Mouse (Mus musculus) liver, adult (tissue): ENCODE results near the gene Uroc1.

Source experiments
- GATA4 ChIP-seq: IDR thresholded peaks from 2 replicates; pipeline ENCODE4 v1.6.1; 2014; ENCODE audit warnings: mild to moderate bottlenecking, low read length; ENCODE audit not compliant: insufficient replicate concordance

The Uroc1 gene

GRCm38 (mm10) chr6:90332561-90333425 is at the start of gene Uroc1:
TSS of gene Uroc1 (plus strand) at chr6:90333284.
- TF ChIP-seq GATA4 = 0 out of 2 replicates have a peak, but pooled peaks have one; percentile 8

DNA sequence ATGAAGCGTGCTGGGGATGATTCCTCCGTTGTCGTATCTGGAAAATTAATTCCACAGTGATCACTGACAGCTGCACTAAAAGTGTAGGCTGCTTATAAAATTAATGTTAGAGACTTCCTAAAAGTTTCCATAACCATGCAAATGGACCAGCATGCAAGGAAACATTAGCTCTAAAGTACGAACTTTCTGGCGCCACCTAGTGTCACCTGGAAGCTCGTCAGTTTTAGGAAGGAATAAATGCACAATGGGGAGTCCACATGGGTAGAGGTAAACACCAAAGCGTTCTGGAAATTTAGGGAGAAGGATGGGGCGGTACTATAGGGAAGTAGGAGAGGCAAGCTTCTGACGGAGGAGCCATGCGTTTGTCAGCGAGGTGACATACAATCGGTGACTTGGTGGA is 44.8 kb upstream of the Uroc1 start:
- no peak for TF ChIP-seq GATA4

GRCm38 (mm10) chr6:90300919-90301318 is 32.2 kb upstream of the Uroc1 start, which contains the start of gene BC048671:
TSS of gene BC048671 (plus strand) at chr6:90301219.
- no peak for TF ChIP-seq GATA4

GRCm38 (mm10) chr6:90306315-90306975 is 26.6 kb upstream of the Uroc1 start:
- peak; percentile 7; the same call in 1 of the 2 replicates for TF ChIP-seq GATA4

GRCm38 (mm10) chr6:90308839-90309778 is 24.0 kb upstream of the Uroc1 start:
- TF ChIP-seq GATA4 = no peak

DNA sequence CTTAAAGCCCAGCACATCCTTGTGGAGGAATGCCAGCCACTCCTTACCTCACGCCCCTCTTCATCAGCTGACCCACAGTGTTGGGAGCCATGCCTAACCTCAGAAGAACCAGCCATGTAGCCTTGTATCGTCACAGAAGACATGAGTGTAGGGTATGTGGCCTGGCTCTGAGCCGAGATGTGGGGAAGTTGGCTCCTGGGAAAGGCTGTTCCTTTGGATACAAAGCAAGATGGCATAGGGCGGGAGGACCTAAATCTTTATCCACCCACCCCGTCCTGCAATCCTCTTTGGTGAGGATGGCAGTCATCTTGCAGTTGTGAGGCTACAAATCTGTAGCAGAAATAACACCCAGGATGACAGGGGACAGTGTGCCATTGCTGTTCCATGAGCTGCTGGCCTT is 17.1 kb upstream of the Uroc1 start:
- TF ChIP-seq GATA4 = no peak

GRCm38 (mm10) chr6:90317510-90318258 is 15.4 kb upstream of the Uroc1 start:
- no peak for TF ChIP-seq GATA4

DNA sequence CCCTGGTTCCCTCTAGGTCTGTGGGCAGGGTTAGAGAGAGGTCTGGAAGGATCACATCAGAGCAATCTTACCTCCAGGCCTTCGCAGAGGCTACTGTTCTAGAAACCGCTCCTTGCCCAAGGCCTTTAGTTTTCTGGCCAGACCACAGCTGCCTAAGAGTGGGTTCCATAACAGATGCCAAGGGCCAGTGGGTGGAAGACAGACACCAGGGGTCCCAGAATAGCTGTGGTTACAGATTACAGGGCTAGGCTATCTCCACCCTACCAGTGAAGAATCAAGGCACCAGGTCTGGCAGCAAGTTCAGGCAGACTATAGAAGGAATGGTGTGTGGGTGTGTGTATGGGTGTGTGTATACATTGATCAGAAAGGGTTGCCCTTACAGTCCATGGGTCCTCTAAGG is 14.1 kb upstream of the Uroc1 start:
- TF ChIP-seq GATA4 = no peak

DNA sequence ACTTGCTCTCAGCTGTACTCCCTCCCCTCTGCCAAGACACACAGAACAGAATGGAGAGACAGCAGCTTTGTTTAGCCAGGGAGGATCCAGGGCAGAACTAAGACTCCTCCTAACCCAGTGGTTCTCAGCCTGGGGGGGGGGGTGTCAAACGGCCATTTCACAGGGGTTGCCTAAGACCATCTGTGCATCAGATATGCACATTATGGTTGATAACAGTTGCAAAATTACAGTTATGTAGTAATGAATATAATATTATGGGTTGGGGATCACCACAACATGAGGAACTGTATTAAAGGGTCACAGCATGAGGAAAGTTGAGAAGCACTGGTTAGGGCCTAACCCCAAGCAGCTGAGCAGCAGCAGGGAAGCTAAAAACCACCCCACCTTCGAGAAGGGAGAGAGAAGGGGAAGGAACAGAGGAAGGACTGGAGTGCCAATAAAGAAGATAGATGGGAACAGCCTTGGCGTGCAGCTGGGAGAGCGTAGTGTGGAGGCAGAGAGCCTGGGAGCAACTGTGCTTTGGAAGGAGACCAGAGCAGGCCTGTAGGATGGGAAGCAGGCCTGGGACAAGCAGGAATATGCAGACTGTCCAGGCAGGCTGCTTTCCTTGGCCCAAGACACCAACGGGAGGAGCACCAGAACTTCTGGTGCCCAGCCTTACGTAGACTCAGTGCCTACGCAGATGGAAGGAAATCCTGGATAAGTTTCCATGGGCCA is 13.5 kb upstream of the Uroc1 start:
- TF ChIP-seq GATA4 = no peak

DNA sequence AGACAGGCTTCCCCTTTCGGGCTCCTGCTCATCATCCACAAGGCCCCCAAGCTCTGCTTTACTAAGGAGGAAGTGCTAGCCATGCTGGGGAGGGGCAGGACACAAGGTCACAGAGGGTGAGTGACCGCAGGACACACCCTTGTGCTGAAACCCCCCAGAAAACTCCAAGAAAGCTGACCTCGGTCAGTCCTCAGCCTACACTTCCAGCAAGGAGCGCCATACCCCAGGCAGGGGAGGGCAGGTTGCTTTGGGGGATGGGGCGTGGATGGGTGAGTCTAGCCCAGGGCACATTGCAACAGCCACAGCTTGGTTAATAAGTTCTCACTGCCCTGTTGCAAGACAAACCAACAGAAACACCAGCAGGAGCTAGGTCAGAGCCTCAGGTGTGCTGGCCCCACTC is 12.7 kb upstream of the Uroc1 start:
- no peak for TF ChIP-seq GATA4

- no peak for TF ChIP-seq GATA4
Measured at GRCm38 (mm10) chr6:90321811-90322210, 11.3 kb upstream of the Uroc1 start.

DNA sequence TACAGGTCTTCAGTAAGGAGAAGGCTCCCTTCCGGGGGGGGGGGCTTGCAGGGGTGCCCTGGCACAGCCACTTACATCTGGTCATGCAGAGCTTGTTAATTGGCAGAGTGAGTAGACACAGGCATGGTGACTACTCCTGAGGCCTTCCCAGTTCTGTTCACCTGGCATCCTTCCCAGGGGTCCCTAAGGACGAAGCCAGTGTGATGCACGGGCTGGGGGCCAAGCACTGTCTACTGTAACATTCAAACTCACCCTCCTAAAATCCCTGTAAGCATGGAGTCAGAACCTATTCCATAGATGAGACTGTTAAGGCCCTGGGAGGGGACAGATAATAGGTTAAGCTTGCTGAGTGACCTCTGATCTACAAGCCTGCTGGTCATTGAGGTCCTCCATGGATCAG is 9.1 kb upstream of the Uroc1 start:
- TF ChIP-seq GATA4 = no peak

DNA sequence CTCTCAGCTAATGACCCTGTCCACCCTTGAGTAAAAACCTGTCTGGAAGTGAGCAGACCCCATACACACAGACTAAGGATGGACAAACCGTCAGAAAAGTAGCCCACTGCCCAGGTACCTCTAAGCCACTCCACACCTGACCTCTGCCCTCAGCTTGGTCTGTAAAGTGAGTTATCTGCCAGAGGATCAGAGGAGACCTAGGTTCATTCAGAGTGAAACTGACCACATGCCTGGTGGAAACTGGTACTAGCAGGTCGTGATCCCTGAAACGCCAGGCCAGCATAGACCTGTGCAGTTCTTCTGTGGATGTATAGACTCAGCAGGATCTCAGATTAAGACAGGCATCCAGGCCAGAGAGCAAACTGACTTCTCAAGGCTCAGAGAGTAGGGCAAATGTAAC is 8.6 kb upstream of the Uroc1 start:
- peak; percentile 89 for TF ChIP-seq GATA4

- TF ChIP-seq GATA4 = no peak; the same call in 1 of the 2 replicates
Measured at GRCm38 (mm10) chr6:90324991-90325390, 8.1 kb upstream of the Uroc1 start, which contains the start of gene Chst13. TSS of gene Chst13 (minus strand) at chr6:90325185.

DNA sequence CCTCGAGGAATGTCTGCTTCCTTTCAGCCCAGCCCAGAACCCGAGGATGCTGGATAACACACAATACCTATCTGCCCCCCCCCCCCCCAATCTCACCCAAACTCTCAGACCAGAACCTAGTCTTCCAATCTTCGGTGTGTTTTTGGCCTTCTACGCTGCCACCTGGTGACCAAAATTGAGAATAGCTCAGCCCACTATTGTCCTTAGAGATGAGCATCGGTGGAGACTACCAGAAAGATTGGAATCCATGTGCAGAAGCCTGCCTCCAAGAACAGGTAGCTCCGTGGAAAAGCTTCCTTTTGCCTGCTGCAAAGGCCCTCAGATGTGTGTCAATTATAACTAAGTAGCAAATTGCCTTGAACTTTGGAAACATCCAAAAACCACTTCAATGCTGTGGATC is 5.4 kb upstream of the Uroc1 start:
- TF ChIP-seq GATA4 = no peak
